Mouse (Mus musculus) mouse embryonic stem cell (cell line): ENCODE data around the gene Ube2g2.

Experiments
- in situ Hi-C, 2 experiments: fragments of 300-500 bp; cut with MboI; formaldehyde crosslinking; loops; 1 replicate in 1 of 2; 3 replicates in 1 of 2; pipeline ENCODE4 v1.14.3; 2019 to 2020; ENCODE audit warnings: low sequenced_read_pairs in 2 of 2, low pct_unique_long_range_greater_than_20kb in 1 of 2, mixed read lengths in 1 of 2; ENCODE audit not compliant: unreplicated experiment in 1 of 2

The Ube2g2 gene

DNA sequence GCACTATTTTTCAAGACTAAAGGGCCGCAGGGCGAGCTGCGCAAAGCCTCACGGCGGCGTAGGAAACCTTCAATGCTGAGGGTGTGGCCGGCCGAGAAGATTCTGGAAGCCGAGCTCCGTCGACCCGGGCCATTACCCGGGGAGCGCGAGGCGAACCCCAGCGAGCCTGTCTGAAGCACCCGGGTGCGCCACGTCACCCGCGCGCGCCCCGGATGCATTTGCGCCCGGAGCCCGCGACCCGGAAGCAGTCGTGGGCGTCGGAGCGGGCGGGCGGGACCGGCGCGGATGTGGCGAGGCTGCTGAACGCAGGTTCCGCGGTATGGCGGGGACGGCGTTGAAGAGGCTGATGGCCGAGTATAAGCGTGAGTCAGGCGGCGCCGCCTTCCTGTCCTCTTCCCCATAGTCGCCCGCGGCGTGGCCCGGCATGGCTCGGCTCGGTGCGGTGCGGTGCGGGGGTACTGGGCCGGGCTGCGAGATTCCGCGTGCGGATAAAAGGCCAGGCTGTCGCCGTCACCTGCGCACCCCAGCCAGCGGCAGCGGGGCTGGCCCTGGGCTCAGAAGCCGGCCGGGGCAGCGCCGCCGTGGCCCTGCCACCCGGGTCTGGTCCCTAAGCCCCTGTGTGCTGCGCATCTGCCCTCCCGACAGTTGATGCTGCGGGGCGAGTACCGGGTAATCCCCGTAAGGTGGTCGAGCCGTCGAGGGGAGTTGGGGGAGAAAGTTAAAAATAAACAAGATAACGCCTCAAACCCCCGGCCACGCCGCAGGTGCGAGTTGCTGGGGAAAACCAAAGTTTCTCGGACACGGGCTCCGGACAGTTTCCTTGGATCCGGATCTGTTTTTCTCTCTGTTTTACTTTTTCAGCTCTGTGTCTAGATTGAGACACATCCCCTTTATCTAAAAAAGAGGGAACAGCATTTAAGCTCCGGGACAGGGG lies at the start of gene Ube2g2:
Gene Ube2g2, plus strand, starts transcription at position 221 of the 934 bp plus-strand sequence.
- in situ Hi-C loops, result no loop called here

DNA sequence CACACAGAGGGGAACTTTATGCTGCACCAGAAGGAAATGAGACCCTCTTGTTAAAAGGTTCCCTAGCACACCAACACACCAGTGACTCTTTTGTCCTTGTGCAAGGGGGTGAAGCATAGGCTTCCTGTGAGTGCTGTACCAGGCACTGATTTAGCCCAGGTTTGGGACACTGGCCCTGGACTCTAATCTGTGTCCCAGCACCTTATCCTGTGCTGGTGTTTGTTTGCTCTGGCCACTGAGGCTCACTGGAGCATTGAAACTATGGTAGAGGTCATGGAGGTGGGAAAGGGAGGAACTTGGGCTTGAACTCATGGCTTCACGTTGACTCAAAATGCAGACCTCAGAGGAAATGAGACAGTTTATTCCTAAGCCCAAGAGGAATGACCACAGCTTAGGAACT lies 48.9 kb upstream of the Ube2g2 start:
- in situ Hi-C loops, result no loop called here

DNA sequence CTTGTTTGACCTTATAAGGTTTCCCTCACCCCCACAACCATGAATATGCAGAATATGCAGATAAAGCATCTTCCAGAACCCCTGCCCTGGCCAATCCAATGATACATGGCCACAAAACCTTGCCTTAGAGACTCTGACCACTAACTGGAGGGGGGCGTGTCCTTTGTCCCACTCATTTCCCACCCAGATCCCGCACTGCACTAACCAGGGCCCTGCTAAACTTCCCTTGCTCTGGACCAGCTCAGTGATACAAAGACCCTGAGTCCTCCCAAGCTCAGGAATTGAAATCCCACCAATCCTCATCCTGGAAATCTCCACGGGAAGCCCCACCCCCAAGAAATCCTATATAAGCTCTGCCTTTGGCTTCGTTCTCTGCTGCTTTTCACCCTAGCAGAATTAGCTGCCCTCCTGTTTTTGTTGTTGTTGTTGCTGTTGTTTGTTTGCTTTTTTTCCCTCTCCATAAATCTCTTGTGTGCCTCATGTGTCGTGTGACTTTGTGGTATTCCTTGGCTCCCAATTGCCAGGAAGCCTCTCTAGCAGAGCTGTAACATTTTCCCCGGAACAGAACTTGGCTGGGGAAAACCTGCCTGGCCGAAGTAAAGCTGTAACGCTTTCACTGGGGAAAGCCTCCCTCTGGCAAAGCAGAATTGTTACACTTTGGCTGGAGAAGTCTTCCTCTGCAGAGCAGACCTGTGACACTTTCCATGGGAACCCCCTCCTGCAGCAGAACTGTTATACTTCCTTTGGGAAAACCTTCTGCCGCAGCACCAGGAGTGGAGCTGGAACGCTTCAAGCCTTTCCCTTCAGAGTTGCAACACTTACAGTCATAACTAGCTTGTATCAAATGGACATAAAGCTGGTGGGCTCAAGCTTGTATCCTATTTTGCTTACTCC lies 41.8 kb upstream of the Ube2g2 start:
- in situ Hi-C loops, result no loop called here

DNA sequence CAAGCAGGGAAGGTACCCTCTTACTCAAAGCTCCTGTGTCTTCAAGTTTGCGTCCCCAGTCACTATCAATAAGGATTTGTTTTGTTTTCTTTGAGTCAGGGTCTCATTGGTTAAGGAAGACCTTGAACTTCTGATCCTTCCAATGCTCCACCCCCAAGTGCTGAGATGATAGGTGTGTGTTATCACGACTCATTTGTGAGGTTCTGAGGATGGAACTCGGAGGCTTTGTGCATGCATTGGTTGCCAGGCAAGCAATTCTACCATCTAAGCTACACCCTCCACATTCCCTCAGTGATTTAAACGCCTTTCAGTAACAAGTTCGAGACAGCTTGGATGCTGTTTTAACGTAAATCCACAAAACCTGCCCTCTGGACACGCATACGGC lies 41.1 kb upstream of the Ube2g2 start:
- in situ Hi-C loops, result no loop called here

DNA sequence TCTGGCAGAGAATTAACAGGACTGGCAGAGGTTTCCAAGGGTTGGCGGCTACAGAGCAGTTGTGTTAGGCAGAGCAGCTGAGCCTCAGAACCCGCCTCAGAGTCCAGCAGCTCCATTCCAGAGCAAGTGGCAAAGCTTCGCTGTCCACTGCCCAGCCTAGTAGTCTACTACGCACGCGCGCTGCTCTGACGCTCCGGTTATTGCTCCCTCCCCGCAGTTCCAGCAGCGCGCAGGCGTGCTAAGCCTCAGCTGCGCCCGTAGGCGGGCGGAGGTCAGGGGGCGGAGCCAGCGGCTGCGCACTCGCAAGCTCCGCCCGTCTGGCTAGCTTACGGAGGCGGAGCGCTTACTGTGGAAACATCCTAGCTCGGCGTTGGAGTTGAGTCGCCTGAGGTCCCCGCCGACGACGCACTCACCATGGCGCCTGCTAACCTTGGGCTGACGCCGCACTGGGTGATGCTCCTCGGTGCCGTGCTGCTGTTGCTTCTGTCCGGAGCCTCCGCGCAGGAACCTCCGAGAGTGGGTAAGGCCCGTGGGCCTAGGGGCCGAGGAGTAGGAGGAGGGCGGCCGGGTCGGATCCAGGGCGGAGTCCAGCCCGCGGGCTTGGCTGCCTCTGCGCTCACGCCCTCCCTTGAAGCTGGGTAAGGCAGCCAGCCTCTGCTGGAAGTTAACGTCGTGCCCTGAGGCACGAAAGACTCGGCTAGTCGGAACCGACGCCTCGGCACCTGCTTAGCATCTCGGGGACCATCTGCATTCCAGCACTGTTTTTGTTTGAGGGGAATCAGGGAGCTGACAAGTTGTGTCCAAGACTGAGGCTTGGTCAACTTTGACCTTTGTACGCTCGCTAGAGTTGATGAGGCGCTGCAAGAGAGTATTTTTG lies 40.4 kb upstream of the Ube2g2 start, which contains the start of gene Pttg1ip:
Gene Pttg1ip, plus strand, starts transcription at position 313 of the 877 bp plus-strand sequence.
- in situ Hi-C loops, result no loop called here

DNA sequence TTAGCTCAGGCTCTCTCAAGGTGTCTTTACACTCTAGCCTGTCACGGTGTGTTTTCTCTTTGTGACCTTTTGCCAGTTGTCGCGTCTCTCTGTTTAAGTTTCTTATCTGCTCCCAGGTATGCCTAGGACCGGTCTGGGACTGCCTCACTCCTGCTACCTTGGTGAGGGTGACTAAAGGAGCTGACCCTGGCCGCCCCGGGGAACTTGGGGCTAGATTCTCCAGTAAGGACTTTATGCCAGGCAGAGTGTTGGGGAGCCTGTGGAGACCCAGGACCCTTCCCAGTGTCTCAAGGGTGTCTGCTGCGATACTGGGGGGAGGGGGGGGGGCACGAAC lies 39.8 kb upstream of the Ube2g2 start:
- in situ Hi-C loops, result no loop called here

DNA sequence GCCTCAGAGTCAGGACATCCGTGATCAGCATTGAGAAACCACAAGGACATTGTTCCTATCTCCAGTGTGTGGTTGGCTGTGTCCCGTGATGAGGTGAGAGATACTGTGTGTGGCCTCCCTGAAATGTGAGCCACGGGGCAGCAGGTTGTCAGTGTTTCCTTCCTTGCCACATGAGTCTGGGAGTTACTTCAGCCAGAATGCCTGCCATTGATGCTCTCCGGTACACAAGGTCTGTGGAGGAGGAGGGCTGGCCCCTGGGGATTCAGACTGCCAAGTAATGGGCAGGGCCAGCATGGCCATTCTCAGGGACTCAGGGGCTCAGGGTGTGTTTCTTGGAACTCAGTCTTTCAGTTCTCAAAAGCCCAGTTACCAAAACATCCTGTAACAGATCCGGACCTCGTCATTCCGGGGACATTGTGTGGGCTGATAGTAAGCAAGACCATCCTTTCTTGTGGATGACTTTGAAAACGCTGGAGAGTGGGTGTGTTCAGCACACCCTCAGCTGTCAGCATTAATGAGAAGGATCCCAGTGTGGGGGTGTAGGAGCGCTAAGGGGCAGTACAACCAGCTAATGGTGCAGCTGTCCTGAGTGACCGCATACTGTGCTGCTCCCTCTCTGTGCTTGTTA lies 38.2 kb upstream of the Ube2g2 start:
- in situ Hi-C loops, result no loop called here

DNA sequence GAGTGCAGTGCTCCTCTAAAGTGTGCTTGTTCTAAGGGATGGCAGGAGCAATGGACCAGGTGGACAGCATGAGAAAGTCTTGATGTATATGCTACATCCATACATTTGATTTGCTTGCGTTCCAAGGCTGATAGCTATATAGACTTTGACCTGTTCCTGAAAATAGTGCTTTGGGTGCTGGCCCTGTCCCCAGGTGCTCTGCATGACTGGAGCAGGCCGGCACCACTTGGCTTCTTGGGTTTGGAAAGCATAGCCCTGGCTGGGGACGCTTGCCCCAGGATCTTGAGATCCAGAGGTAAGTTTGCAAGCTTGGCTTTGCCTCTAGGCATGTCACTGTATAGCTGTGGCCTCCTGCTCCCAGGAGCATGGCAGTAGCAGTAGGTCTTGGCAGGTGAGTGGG lies 35.4 kb upstream of the Ube2g2 start:
- in situ Hi-C loops, result no loop called here

DNA sequence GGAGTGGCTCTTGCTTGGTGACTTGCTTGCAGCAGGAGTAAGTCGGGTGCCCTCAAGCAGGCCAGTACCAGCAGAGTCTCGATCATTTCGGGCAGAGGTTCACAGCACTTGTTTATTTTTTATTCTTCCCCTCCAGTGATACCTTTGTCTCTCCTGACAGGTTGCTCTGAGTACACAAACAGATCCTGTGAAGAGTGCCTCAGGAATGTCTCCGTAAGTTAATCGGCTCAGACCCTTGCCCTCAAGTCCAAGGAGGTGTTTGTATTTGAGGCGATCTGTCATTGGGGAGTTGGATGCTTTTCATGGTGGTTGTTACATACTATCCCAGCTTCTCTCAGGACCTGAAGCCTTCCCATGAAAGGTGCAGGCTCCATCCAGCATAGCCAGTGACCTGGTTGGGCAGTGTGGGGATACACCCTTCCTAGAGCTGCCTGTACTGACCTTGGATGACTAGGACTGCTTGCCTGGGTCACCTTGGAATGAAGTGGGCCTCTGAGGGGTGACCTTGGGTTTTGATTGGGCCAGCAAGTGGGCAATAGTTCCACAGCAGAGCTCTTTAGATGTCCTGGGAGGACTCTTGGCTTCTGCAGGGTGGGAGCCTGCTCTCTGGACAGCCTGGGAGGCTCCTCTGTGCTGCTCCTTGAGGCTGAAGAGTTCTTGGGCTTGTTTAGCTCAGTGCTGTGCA lies 34.8 kb upstream of the Ube2g2 start:
- in situ Hi-C loops, result no loop called here

DNA sequence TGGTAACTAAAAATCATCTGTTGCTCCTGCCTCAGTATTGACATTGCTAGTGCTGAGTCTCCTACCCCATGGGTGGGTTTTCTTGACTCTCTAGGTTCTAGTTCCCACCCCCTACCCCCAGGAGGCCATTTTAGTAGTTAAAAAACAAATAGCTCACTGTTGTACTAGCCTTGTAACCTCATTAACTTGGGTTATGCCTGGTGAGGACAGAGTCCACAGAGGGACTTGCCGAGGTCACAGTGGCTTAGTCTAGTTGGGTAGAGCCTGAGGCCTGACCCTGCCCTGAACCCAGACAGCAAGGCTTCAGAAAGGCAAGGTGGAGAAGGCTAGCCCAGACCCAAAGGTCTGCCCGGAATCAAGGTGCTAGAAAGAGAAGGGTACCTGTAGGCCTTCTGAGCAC lies 34.0 kb upstream of the Ube2g2 start:
- in situ Hi-C loops, result no loop called here

DNA sequence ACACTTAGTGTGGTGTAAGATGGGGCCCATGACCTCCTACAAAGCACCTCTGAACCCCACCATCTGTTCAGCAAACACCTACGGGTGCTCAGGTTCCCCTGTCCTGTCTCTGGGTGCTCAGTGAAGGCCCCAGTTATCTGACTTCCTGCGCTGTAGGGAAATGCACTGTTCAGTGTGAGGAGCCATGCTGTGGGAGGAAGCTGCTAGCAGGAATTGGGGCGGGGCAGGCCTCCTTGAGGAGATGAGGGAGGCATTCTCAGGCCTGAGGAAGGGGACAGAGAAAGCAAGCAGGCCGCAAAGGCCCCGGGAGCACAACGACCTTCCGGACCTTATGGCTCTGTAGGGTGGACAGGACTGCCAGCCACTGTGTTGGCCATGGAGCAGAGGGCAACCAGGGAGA lies 33.0 kb upstream of the Ube2g2 start:
- in situ Hi-C loops, result no loop called here

DNA sequence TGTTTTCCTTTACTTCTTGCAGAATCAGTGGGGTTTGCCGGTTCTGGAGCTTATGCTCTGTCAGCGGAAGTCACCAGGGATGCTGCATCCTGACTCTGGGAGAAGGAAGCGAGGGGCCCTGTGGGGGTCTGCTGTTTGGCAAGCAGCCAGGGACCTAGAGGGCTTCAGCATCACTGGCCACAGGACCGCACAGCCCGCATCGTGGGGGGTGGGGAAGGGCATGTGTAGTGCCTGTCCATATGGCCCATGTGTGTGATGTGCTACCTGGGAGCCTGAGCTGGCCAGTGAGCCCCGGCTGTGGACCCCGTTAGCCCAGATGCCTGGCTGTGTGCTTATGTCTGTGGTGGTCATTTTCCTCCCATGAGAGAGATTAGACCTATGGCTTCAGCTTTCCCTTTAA lies 32.3 kb upstream of the Ube2g2 start:
- in situ Hi-C loops, result no loop called here

DNA sequence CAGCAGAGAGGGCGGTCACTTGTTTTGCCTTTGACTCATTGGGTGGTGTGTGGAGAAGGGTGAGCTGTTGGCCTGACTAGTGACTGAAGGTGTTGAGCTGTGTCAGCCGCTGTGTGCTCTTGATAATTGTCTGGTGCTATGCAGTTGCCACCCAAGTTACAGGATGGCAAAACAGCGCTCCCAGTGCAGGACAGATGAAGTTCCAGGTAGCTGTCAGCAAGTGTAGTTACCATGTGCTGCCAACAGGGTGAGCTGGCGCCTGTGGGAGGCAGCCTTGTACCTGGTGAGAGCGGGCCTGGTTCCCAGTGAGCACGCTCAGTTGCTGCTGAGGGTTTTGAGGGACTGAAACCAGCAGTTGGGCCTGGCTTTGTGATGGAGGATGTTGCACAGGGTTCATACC lies 31.3 kb upstream of the Ube2g2 start:
- in situ Hi-C loops, result no loop called here

DNA sequence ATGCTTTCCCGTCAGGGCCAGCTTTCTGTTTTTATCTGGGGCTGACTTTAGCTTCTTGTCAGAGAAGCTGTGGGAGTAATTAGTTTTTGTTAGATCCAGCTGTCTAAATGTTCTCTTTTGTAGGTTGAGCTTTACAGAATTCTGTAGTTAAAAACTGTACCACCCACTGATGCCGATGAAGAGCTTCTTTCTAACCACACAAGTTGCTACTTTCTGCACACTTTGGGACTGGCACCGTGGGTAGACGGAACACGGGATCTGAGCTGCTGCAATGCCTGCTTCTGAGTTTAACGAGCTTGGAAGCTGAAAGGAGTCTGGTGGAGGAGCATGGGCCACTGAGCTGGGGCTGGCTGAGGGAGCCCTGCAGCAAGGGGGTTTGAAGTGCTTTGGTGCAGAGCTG lies 30.5 kb upstream of the Ube2g2 start:
- in situ Hi-C loops, result no loop called here

DNA sequence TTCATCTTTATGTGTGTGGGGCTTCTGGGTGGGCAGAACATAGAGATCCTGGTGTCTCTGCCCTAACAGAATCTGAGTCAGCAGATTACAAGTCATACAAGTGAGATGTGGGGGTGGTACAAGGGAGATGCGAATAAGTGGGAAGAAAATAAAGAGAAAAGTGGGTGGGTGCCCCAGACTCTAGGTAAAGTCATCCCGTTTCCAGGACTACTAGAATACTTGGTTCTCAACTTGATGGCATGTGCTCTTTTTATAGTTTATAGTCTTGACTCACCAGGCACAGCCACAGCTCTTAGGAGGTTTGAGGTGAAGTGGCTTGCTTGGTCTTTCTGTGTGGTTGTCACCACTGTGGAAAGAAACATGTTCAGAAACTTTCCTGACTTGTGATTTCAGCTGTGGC lies 26.0 kb upstream of the Ube2g2 start:
- in situ Hi-C loops, result no loop called here

DNA sequence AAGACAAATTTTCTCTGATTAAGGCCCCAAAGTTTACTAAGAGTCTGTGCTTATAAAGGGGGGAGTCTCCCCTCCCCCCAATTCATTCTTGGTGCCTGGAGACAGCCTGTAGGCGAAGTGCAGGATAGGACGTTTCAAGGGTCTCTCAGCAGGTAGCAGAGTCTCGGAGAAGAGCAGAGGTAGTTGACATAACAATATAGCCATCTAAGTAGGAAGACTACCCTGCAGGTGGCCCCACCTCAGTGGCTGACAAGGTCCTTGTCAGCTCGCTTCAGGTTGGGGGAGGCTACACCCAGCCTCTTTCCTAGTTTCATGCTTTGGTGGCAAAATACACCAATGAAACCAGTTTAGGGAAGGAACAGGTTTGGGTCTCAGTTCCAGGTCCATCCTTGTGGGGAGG lies 19.1 kb upstream of the Ube2g2 start:
- in situ Hi-C loops, result no loop called here

DNA sequence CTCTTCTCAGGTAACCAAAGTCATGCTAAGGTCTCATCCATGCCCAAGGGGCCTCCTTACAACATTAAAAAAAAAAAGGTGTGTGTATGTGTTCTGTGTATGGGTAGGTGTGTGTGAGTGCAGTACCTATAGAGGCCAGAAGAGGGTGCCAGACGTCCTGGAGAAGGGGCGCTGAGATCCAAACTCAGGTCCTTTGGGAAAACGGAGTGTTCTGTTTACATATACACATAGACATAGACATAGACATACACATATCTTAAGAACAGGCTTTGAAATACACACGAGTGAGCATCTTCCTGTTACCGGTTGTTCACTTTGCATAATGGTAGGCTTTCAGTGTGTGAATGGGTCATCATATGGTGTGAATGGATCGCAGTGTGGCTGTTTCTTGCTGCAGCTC lies 18.0 kb upstream of the Ube2g2 start:
- in situ Hi-C loops, result no loop called here

DNA sequence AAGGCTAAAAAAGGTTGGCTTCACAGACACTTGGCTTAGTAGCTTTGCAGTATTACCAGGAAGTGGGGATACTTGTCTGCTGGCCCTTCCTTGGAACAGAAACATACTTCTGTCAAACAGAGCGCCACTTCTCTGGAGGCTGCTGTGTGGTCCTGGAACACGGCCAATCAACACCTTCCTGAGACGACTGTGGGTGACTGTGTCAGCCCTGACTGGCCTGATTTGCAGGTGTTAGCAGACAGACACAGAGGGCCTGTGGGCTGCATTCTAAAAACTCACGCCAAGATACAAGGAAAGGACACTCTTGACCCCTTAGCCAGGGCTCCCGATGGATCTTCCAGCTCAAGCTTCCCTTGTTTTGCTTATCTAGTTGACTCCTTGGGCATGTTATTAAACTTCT lies 17.1 kb upstream of the Ube2g2 start:
- in situ Hi-C loops, result no loop called here
